Mouse (Mus musculus) activated CD4-positive, CD25-positive, alpha-beta regulatory T cell, adult 4 months (primary cell): ENCODE measurements around the gene Snd1. TPM values are rescaled to one million over a fixed set of nuclear protein-coding genes. Genes with fewer than 3 reads are reported as not detected.

Source experiments
- ATAC-seq: one replicate; pipeline ENCODE4 v1.8.0; 2017
- polyA plus RNA-seq, 2 experiments: library from polyadenylated mRNA; unstranded; fragments of 100-300 nt; shearing (Covaris generic); gene quantifications; one replicate each; pipeline ENCODE4 v1.2.1; 2017

The Snd1 gene
- polyA plus RNA-seq, 2 experiments from 2014 or later = 48.2 to 54.6 TPM

- no peak for ATAC-seq
Measured at GRCm38 (mm10) chr6:28642909-28643308, 168.0 kb downstream of the Snd1 start.

GRCm38 (mm10) chr6:28645231-28645630, 170.3 kb downstream of the Snd1 start:
- ATAC-seq = no peak

- ATAC-seq = no peak
Measured at GRCm38 (mm10) chr6:28656511-28656910, 181.6 kb downstream of the Snd1 start.

GRCm38 (mm10) chr6:28663004-28663403, 188.1 kb downstream of the Snd1 start:
- no peak for ATAC-seq

- no peak for ATAC-seq
Measured at GRCm38 (mm10) chr6:28663670-28664069, 188.7 kb downstream of the Snd1 start.

GRCm38 (mm10) chr6:28664716-28665115, 189.8 kb downstream of the Snd1 start:
- no peak for ATAC-seq

GRCm38 (mm10) chr6:28667586-28667985, 192.6 kb downstream of the Snd1 start:
- ATAC-seq = no peak

- ATAC-seq = no peak
Measured at GRCm38 (mm10) chr6:28669251-28669650, 194.3 kb downstream of the Snd1 start.

GRCm38 (mm10) chr6:28672388-28672787, 197.4 kb downstream of the Snd1 start:
- ATAC-seq = no peak

- no peak for ATAC-seq
Measured at GRCm38 (mm10) chr6:28674686-28675085, 199.7 kb downstream of the Snd1 start.

GRCm38 (mm10) chr6:28678896-28679295, 204.0 kb downstream of the Snd1 start:
- no peak for ATAC-seq

- ATAC-seq = no peak
Measured at GRCm38 (mm10) chr6:28680537-28680936, 205.6 kb downstream of the Snd1 start.

- no peak for ATAC-seq
Measured at GRCm38 (mm10) chr6:28681521-28682457, 206.8 kb downstream of the Snd1 start.

- no peak for ATAC-seq
Measured at GRCm38 (mm10) chr6:28685052-28685451, 210.1 kb downstream of the Snd1 start.

- no peak for ATAC-seq
Measured at GRCm38 (mm10) chr6:28685745-28686144, 210.8 kb downstream of the Snd1 start.

GRCm38 (mm10) chr6:28687776-28688175, 212.8 kb downstream of the Snd1 start:
- ATAC-seq = no peak

GRCm38 (mm10) chr6:28692659-28693058, 217.7 kb downstream of the Snd1 start:
- ATAC-seq = no peak

- no peak for ATAC-seq
Measured at GRCm38 (mm10) chr6:28697214-28697613, 222.3 kb downstream of the Snd1 start.

GRCm38 (mm10) chr6:28704612-28705011, 229.7 kb downstream of the Snd1 start:
- ATAC-seq = no peak

GRCm38 (mm10) chr6:28705384-28706107, 230.6 kb downstream of the Snd1 start:
- no peak for ATAC-seq

- ATAC-seq = no peak
Measured at GRCm38 (mm10) chr6:28706108-28706975, 231.4 kb downstream of the Snd1 start.

- no peak for ATAC-seq
Measured at GRCm38 (mm10) chr6:28706976-28707592, 232.1 kb downstream of the Snd1 start.
